Mouse (Mus musculus): ENCODE measurements around the gene Tectb. TPM values are rescaled to one million over a fixed set of nuclear protein-coding genes. Genes with fewer than 3 reads are reported as not detected.

The Tectb gene
- polyA plus RNA-seq, 2 experiments: 0.01 to 0.23 TPM

GRCm38 (mm10) chr19:55192254-55192945 lies 11.9 kb downstream of the Tectb start:
- Histone ChIP-seq H3K4me3 (ENCODE audit: insufficient read depth in 1 of 2, low read depth in 2 of 2, low read length in 2 of 2) (no peak overlapping the region), H3K27me3 (ENCODE audit: control insufficient read depth, insufficient read depth, low read length) (no peaks in the 10 kb centered on the region), H3K9me3 (ENCODE audit: control insufficient read depth, low read length) (no peaks in the 10 kb centered on the region), H3K27ac (no peak overlapping the region), H3K36me3 (replicated peaks; ENCODE audit: control insufficient read depth, insufficient read depth, low read depth) (no peaks in the 10 kb centered on the region), H3K9ac (replicated peaks) (no peak overlapping the region), H3K4me1 (replicated peaks; ENCODE audit: control insufficient read depth in 2 of 2, insufficient read depth in 2 of 2, low read length in 1 of 2) (peaks cover 0 to 2% of the 10 kb centered on the region in 2 experiments; a peak in 1 of 4 replicates), H3K4me2 (ENCODE audit: low read depth) (no peak overlapping the region)
- 64% methylated on average over 21 of the region's 21 CpGs for WGBS (ENCODE audit: insufficient replicate concordance)
- ATAC-seq (ENCODE audit: insufficient read depth) (peak; percentile 59), DNase-seq (ENCODE audit: low read depth in 3 of 3, low spot score in 3 of 3) (peak in 1 of 3 experiments; percentile 17)
- no peak for TF ChIP-seq CTCF (IDR thresholded peaks at IDR 0.05; ENCODE audit: low read depth)
- no peak for TF ChIP-seq EP300 (IDR thresholded peaks at IDR 0.05; ENCODE audit: low read depth)

DNA sequence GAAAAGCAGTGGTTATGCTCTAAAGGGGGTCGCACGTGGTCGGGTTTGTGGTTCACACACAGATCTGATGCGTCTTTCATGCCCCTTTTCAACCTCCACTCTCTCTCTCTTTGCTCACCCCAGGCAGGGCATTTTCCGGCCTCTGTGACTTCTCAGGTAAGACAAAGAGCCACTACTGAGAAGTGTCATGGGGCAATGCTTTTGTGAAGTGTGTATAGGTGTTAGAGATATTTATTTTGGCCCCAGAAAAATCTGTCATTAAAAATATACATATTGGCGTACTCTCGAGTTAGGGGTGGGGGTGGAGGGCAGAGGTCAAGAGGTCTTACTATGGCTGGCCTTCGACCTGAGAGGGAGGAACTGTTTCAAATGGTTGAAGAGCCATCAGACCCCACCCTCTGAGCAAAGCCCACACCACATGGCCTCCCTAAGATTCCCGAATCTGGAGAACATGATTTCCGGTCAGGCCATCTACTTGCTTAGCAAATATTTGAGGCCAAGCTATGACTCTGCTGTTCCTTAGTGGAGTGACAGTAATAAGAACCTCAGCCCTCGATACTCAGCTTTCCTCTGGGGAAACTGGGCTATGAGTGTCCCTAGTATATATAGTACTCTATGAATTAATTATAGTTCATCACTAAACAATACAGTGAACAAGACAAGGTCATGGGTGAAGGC lies 13.3 kb downstream of the Tectb start:
- ATAC-seq (ENCODE audit: insufficient read depth) (no peak), DNase-seq (ENCODE audit: low read depth in 3 of 3, low spot score in 3 of 3) (no peak)
- no peaks in the 10 kb centered on the region for H3K36me3 ChIP-seq (replicated peaks; ENCODE audit: control insufficient read depth, insufficient read depth, low read depth)
- TF ChIP-seq CTCF (IDR thresholded peaks at IDR 0.05; ENCODE audit: low read depth) (no peak), EP300 (IDR thresholded peaks at IDR 0.05; ENCODE audit: low read depth) (no peak)
- no peak overlapping the region for H3K9ac ChIP-seq (replicated peaks)
- WGBS (ENCODE audit: insufficient replicate concordance): 58% methylated on average over 11 of the region's 11 CpGs
- no peak overlapping the region for H3K4me2 ChIP-seq (ENCODE audit: low read depth)
- H3K4me1 ChIP-seq (replicated peaks; ENCODE audit: control insufficient read depth in 2 of 2, insufficient read depth in 2 of 2, low read length in 1 of 2): peaks cover 0 to 2% of the 10 kb centered on the region in 2 experiments; a peak in 1 of 4 replicates
- H3K27me3 ChIP-seq (ENCODE audit: control insufficient read depth, insufficient read depth, low read length): no peaks in the 10 kb centered on the region
- no peaks in the 10 kb centered on the region for H3K9me3 ChIP-seq (ENCODE audit: control insufficient read depth, low read length)
- no peak overlapping the region for H3K27ac ChIP-seq
- no peak overlapping the region for H3K4me3 ChIP-seq (ENCODE audit: insufficient read depth in 1 of 2, low read depth in 2 of 2, low read length in 2 of 2)

DNA sequence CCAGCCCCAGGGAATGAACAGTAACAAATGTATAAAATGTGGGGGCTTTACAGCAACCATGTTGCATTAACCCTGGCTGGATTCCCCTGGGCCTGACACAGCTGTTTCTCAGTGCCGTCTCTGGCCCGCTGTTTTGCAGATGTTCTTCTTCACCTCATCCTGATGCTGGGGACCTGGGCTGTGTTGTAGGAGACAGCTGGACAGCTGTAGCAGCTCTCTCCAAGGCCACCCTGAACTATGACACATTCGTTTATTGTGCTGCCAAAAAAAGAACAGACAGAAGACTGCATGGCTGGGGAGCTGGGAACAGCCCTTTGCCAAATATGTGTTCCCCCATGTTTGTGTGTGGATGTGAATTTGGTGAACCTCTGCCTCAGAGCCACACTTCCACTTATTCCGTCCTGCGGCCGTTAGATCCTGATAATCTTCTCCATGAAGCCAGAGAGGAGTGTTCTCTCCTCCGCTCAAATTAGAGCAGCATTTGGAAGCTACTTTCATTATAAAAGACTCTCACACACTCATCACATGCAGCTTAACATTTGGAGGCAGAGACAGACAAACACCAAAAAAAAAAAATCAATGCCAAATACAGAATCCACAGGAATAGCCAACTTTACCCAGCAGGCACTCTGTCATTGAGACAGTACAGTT lies 14.1 kb downstream of the Tectb start:
- no peak overlapping the region for H3K4me3 ChIP-seq (ENCODE audit: insufficient read depth in 1 of 2, low read depth in 2 of 2, low read length in 2 of 2)
- H3K9ac ChIP-seq (replicated peaks): no peak overlapping the region
- H3K27me3 ChIP-seq (ENCODE audit: control insufficient read depth, insufficient read depth, low read length): no peaks in the 10 kb centered on the region
- no peak for ATAC-seq (ENCODE audit: insufficient read depth)
- no peaks in the 10 kb centered on the region for H3K36me3 ChIP-seq (replicated peaks; ENCODE audit: control insufficient read depth, insufficient read depth, low read depth)
- TF ChIP-seq EP300 (IDR thresholded peaks at IDR 0.05; ENCODE audit: low read depth): no peak
- TF ChIP-seq CTCF (IDR thresholded peaks at IDR 0.05; ENCODE audit: low read depth): no peak
- no peak for DNase-seq (ENCODE audit: low read depth in 3 of 3, low spot score in 3 of 3)
- no peak overlapping the region for H3K27ac ChIP-seq
- WGBS (ENCODE audit: insufficient replicate concordance): 66% methylated on average over 7 of the region's 7 CpGs
- no peak overlapping the region for H3K4me2 ChIP-seq (ENCODE audit: low read depth)
- H3K4me1 ChIP-seq (replicated peaks; ENCODE audit: control insufficient read depth in 2 of 2, insufficient read depth in 2 of 2, low read length in 1 of 2): peaks cover 0 to 2% of the 10 kb centered on the region in 2 experiments; a peak in 1 of 4 replicates
- H3K9me3 ChIP-seq (ENCODE audit: control insufficient read depth, low read length): no peaks in the 10 kb centered on the region

- Histone ChIP-seq H3K27me3 (ENCODE audit: control insufficient read depth, insufficient read depth, low read length) (no peaks in the 10 kb centered on the region), H3K4me2 (ENCODE audit: low read depth) (no peak overlapping the region), H3K9me3 (ENCODE audit: control insufficient read depth, low read length) (no peaks in the 10 kb centered on the region), H3K9ac (replicated peaks) (no peak overlapping the region; the same call in 1 of the 2 replicates), H3K4me1 (replicated peaks; ENCODE audit: control insufficient read depth in 2 of 2, insufficient read depth in 2 of 2, low read length in 1 of 2) (peaks cover 0 to 2% of the 10 kb centered on the region in 2 experiments; a peak in 1 of 4 replicates), H3K4me3 (ENCODE audit: insufficient read depth in 1 of 2, low read depth in 2 of 2, low read length in 2 of 2) (no peak overlapping the region), H3K36me3 (replicated peaks; ENCODE audit: control insufficient read depth, insufficient read depth, low read depth) (no peaks in the 10 kb centered on the region), H3K27ac (no peak overlapping the region)
- ATAC-seq (ENCODE audit: insufficient read depth) (no peak), DNase-seq (ENCODE audit: low read depth in 3 of 3, low spot score in 3 of 3) (no peak)
- TF ChIP-seq CTCF (IDR thresholded peaks at IDR 0.05; ENCODE audit: low read depth) (no peak), EP300 (IDR thresholded peaks at IDR 0.05; ENCODE audit: low read depth) (no peak)
- WGBS (ENCODE audit: insufficient replicate concordance): 63% methylated on average over 3 of the region's 3 CpGs
Measured at GRCm38 (mm10) chr19:55195574-55195973, 15.0 kb downstream of the Tectb start.

DNA sequence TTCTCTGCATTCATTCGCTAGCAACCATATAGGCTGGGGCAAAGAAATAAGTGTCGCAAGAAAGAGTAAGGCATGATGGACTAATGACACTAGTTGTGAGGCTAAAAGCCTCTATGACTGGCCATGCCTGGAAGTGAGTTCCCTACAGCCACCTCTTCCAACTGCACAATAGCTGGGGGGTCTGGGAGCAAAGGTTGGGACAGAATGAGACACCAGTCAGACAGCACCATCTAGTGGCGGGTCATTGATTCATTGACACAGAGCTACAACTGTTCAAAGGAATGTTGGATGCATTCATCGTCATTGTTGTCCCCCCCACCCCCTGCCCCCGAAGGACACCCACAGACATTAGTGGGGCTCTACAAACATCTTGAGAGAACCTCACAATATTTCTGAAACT lies 17.8 kb downstream of the Tectb start:
- whole genome bisulfite sequencing (ENCODE audit: insufficient replicate concordance): 30% methylated on average over 5 of the region's 5 CpGs
- no peaks in the 10 kb centered on the region for H3K36me3 ChIP-seq (replicated peaks; ENCODE audit: control insufficient read depth, insufficient read depth, low read depth)
- no peak overlapping the region for H3K9ac ChIP-seq (replicated peaks)
- H3K27me3 ChIP-seq (ENCODE audit: control insufficient read depth, insufficient read depth, low read length): no peaks in the 10 kb centered on the region
- ATAC-seq (ENCODE audit: insufficient read depth) (no peak), DNase-seq (ENCODE audit: low read depth in 3 of 3, low spot score in 3 of 3) (no peak)
- H3K9me3 ChIP-seq (ENCODE audit: control insufficient read depth, low read length): no peaks in the 10 kb centered on the region
- TF ChIP-seq EP300 (IDR thresholded peaks at IDR 0.05; ENCODE audit: low read depth) (no peak), CTCF (IDR thresholded peaks at IDR 0.05; ENCODE audit: low read depth) (peak; percentile 79)
- no peak overlapping the region for H3K4me2 ChIP-seq (ENCODE audit: low read depth)
- H3K4me1 ChIP-seq (replicated peaks; ENCODE audit: control insufficient read depth in 2 of 2, insufficient read depth in 2 of 2, low read length in 1 of 2): no peaks in the 10 kb centered on the region
- no peak overlapping the region for H3K27ac ChIP-seq
- H3K4me3 ChIP-seq (ENCODE audit: insufficient read depth in 1 of 2, low read depth in 2 of 2, low read length in 2 of 2): no peak overlapping the region

Measured in liver, embryonic 14.5 days (tissue).